Mouse (Mus musculus) kidney, postnatal 4 days (tissue): ENCODE measurements at regions not wholly inside any gene's neighbourhood (a gene's known extent, or its start where the extent isn't known, plus 50 kb on each side); places are given as distances from the start of the nearest gene placed in this dataset.
A peak's percentile ranks its signal among the peaks of the same experiment; 100 is the strongest.

Experiments used
- DNase-seq, 2 experiments: peaks; one replicate each; pipeline ENCODE4 v3.0.0; 2021; ENCODE audit warnings: mixed read lengths in 2 of 2

DNA sequence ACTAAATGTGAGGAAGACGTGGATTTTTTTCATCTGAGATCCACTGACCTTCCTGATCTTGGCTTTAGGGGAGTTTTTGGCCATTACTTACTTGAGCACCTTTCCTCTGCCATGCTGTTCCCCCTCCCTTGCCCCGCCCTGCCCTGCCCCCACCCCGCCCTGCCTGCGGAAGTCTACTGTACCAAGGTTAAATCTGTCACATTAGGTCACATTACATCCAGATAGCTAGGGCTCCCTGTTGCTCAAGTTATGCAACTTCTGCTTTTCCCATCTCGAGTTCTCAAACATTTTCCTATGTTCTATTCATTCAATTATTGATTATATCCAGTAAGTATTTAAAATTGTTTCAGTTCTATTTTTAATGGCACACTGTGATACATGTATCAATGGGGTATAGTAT, 144.7 kb upstream of the Cnot2 start:
- no peak for DNase-seq

DNA sequence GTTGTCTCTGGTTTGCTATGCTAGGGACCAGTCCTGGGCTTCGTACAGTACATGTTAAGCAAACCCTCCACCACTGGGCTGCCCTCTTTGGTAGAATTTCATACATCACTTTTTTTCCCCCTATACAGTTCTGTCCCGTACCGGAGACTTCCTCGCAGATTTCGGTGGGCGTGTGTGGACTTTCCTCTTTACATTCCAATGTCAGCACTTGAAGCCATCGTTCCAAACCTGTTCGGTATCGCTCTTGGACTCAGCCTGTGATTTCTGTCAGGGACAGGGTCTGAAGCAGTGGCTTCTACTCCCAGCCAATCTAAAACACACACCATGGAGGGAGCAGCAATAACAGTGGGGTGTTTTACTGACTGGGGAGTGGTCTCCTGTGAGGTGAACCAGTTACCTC, 140.7 kb upstream of the Cnot2 start:
- DNase-seq, result no peak

DNA sequence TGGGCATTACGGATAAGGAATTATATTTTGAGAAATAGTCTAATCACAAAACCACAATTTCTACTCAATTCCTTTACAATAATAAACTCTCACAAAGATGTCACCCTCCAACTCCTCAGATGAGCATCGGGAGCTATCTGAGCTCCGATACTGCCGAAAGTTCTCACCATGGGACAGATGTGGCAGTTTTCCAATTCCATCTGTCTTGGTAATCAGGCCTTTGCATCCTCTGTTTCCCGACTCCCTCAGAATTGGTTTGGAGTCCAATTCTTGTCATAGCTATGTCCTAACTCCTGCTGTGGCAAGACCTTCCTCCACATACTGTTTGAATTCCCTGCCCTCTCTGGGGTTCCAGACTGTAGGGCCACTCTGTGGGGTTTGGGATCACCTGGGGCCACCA, 138.3 kb upstream of the Cnot2 start:
- no peak for DNase-seq

DNA sequence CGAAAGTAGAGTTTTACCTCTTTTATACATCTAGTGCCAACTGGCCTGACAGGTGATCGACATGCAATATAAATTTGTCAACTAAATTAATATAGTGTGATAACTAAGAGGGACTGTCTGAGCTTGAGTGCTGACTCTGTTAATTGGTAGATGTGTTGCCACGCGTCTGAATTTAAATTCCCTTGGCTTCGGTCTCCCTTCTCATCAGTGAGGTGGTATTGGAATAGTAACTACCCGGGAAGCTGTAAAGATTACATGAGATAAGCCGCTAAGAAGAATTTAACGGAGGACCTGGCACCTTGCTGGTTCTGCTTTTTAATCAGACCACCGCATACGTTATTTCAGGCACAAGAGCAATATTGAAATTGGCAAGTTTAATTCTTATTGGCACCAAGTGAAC, 136.7 kb upstream of the Cnot2 start:
- DNase-seq, result no peak

DNA sequence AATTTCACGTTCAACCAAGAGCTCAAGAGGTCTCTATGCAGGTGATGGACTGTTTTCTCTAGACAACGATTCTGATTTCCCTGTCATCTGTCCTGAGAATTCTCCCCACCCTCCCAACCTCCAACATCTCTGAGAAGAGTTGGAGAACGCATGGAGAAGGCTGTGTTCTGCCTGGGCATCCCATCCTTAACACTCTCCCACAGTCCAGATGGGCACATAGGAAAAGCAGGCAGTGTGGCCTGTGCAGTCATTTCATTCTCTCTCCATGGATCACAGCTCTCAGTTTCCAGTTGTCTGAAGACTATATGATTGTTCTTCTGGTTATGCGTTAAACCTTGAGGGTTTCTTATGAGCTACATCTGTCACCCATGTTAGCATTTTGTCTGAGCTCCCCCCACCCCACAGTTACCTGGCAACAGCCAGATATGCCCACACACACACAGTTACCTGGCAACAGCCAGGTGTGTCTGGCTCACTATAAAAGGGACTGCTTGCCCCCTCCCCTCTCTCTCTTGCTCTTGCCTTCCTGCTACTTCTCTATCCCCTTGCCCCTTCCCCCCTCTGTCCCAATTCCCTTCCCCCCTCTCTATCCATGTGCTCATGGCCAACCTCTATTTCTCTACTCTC, 135.8 kb upstream of the Cnot2 start:
- DNase-seq, result no peak

DNA sequence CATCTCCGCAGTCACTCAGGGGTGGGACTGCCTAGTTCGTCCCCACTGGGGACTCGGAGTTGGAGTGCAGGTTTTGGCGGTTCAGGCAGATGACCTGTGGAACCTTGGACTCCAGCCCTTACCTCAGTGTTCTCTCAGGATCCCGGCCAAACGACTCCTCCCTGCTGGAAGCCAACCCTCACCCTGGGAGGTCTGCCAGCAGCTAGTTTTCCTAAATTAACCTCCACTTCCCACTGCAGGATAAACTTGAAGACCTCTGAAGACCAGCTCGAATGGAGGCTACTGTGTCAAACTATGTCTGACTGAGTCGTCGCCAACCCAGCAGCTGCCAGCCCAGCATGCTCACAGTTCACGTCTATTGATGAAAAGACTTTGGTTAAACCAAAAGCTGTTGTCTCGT, 132.1 kb upstream of the Cnot2 start:
- DNase-seq, result peak; percentile 28 to 43

DNA sequence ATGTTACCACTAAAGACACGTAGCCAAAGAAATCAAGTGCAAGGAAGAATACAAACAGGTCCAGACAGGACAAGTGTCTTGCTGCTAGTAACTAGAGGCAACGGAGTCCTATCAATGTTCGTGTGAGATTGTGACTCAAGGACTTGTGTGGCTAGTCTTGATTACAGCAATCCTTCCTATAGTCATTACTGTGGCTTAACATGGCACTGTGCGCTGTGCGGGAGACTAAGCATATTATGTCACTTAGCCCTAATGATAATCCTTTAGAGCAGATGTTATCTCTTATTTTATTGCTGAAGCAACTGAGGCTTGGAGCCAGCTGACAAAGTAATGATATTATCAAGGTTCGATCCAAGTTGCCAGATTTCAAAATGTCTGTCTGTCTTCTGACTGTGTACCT, 125.7 kb upstream of the Cnot2 start:
- no peak for DNase-seq

DNA sequence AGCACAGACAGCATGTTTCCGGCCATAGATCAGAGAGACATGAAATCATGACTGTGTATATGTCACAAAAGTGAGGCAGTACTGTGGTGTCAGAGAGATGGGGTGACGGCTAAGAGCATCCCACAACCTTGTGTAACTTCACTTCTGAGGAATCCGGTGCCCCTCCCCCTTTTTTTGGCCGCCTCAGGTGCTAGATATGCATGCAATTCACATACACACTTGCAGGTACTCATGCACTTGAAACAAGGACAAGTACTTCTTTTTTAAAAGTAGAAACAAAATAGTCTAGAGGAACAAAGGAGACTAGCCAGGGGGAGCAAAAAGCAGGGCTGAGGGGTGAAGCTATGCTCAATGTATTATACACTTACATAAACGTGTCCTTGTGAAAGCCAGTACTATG, 120.0 kb upstream of the Cnot2 start:
- no peak for DNase-seq

DNA sequence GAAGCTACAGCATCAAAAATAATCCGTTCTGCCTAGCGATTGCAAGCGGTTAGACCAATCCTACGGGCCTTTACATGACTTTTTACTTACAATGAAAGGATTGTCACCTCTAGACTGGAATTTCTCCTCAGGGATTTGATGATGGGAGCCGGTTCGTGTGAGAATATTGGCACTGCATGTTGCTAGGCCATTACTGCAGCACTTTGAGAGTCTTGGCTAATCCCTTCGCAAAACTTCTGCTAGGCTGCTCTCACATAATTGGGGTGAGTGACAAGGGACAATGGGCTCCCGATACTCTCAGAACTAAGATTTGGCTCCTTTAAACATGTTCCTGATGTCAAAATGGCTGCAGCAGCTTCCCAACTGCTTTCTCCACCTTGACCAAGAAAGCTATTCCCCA, 118.4 kb upstream of the Cnot2 start:
- DNase-seq, result no peak

DNA sequence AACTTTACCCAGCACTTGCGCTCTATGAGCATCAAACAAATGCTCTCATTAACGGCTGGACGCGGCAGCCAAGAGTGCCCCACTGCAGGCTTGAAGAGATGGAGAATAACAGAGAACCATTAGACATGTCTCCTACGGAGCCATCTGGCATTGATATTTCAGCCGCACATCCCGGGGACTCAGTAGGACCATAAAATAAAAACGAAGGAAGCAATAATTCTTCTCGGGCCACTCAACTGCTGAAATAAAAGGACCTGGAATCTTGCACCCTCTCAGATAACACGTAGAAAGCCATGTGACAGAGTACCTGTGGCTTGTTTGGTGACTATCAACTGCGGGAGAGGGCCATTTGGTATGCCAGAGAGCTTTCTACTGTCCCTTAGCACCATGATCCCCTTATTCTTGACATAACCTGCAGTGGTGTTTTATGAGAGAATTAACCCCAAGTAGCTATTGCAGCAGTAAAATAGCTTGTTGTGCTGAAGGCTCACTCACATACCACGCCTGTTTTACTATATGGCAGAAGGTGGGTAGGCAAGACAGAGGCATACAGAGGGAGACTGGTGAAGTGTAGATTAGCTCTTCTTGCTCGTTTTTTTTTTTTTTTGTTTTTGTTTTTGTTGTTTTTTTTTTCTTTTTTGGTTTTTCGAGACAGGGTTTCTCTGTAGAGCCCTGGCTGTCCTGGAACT, 116.5 kb upstream of the Cnot2 start:
- no peak for DNase-seq

DNA sequence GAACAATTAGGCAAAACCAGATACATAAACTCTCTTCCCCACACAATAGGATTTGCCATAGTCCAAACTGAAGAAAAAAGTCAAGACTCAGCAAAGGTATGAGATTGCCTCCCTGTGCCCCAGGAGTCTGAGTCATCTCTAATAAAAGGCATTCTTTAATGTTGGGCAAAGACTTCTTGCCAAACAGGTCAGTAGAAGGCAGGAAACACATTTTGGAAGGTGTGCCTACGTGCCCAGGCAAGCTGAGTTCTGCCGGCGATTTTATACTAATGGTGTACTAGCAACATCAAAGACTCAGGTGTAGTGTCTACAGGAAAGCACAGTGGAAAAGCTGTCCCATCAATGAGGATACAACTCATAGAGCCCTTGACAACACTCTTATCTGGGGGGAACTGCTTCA, 112.5 kb upstream of the Cnot2 start:
- DNase-seq, result no peak

DNA sequence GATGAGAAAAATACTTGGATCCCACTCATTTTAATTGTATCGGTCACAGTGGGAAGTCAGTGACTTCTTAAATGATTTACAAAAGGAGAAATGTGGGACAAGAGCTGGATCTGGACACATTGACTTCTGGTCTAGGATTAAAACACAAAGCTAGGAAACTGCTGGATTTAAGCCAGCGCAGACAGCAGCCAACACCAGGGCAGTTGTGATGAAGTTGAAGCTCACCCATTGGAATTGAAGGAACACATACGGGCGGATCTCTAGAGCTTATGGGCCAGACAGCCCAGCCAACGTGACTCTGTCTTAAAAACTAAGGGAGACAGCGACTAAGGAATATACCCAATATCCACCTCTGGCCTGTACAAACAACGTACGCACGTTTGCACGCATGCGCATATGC, 105.4 kb upstream of the Cnot2 start:
- DNase-seq, result peak in 1 of 2 experiments; percentile 6

DNA sequence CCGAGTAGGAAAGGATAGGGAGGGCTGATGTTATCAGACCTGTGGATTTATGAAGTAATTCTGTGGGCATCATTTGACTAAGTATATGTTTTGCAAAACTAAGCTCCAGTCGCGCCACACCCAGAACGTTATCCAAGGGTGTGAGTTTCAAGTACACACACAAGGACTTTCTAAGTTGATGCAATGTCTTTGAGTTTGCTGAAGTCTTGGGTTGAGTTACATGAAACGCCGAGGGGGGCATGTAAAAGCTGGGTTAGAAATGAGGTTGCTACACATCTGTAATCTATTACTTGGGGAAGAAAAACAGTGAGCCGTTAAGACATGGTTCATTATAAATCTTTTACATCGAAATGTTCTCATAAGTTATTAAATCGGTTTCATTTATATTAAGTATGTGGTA, 102.1 kb upstream of the Cnot2 start:
- DNase-seq, result no peak

DNA sequence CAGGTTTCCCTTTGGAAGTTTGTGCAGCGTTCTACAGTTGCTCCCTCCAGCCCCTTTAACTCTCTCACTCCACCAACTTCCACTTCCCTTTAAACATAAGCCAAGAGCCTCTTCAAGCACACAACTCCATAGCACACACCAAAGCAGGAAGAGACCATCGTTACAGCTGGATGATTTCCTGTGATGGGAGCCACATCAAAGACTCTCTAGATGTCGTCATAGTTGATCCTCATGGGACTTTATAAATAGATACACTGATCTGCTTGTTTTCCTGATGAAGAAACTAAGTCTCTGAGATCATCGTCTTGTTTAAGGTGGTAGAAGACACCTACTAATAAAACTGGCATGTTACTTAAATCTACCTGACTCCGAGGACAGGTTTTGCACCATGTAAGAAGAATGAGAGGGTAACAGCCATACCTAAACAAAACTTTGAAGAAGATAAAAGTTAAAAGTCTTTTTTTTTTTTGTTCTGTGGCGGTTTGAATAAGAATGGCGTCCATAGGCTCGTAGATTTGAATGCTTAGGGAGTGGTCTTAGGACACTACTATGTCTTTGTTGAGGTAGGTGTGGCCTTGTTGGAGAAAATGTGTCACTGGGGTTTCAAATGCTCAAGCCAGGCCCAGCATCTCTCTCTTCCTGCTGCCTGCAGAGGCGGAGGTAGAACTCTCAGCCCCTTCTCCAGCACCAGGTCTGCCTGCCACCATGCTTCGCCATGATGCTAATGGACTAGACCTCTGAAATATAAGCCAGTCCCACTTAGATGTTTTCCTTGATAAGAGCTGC, 97.8 kb upstream of the Cnot2 start:
- no peak for DNase-seq

DNA sequence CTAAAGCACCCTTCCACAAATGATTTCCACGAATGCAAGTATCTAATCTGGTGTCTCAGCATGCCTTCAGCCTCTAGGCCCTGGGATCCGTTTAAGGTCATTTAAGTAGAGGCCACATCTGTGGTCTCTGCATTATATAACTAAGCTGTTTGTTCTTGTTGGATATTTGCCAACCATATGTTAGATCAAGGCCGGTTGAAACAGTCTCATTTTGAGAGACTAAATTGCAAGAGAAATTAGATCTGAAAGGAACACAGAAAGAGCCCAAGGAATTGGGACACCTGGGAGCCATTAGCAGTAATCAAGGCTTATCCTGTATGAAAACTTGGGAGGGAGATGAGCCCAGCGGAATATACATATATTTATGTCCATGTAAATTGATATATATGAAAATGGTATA, 96.6 kb upstream of the Cnot2 start:
- DNase-seq, result no peak

DNA sequence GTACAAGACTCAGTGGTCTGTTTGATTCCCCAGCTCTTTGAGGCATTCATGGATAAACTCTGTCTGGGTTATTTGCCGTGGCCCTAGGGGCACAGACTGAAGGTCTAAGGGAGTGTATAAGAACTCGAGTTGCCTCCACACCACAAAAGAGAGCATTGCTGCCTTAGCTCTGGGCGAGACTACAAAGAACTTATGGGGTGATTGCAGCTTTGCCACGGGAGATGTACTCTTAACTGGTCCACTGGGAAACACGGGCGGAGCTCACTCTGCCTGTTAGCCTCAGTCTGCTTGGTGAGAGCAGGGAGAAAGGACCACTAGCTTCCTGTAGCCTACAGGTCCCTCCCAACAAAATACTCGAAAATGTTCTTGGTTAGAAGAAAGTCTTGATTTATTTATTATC, 93.9 kb upstream of the Cnot2 start:
- DNase-seq, result no peak

DNA sequence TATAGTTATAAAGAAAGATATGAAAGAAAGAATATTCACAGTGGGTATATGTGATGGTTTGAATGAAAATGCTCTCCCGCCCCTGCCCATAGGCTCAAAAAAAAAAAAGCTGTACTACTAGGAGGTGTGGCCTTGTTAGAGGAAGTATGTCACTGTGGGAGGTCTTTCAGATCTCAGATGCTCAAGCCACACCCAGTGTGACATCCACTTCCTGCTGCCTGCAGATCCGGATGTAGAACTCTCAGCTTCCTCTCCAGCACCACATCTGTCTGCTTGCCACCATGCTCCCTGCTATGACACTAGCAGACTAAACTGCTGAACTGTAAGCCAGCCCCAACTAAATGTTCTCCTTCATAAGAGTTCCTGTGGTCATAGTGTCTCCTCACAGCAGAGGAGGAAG, 93.0 kb upstream of the Cnot2 start:
- DNase-seq, result peak in 1 of 2 experiments; percentile 8

DNA sequence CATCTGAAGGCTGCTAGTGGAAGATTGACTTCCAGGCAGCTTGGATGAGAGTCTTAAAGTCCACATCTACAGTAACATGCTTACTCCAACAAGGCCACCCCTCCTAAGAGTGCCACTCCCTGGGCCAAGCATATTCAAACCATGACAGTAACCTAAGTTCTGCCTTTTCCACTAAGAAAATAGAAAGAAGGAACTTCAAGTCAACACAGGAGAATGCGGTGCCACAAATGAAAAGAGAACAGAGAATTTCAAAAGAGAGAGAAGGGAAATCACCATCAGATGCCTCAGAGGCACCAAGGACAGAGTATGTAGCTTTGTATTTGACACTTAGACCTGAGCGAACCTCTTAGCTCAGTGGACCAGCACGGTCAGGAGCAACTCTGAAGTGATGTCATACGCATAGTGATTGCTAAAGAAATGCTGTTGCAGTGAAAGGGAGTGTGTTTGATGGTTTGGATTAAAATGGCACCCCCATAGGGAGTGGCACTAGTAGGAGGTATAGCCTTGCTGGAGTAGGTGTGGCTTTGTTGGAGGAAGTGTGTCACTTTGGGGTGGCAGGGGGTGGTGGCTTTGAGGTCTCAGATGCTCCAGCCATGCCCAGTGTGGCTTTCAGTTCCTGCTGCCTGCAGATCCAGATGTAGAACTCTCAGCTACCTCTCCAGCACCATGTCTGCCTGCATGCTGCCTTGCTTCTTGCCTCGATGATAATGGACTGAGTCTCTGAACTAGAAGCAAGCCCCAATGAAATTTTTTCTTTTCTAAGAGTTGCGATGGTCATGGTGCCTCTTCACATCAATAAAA, 77.1 kb upstream of the Cnot2 start:
- no peak for DNase-seq

DNA sequence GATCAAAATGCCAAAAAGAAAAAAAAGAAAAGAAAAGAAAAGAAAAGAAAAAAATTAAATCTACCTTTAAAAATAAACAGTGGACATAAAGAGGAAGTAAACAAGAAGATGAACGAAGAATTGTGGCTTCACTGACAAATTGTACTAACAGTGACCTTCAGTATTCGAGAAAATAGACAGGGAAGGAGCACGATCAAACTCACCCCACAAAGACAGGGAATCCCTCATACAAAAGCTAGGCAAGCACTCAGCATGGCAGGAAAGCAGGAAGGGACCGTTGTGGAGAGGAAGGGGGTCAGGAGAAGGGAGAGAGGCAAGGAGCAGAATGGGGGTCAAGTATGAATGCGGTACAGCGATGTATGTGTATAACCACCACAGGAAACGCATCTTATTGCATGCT, 74.6 kb upstream of the Cnot2 start:
- DNase-seq, result no peak

DNA sequence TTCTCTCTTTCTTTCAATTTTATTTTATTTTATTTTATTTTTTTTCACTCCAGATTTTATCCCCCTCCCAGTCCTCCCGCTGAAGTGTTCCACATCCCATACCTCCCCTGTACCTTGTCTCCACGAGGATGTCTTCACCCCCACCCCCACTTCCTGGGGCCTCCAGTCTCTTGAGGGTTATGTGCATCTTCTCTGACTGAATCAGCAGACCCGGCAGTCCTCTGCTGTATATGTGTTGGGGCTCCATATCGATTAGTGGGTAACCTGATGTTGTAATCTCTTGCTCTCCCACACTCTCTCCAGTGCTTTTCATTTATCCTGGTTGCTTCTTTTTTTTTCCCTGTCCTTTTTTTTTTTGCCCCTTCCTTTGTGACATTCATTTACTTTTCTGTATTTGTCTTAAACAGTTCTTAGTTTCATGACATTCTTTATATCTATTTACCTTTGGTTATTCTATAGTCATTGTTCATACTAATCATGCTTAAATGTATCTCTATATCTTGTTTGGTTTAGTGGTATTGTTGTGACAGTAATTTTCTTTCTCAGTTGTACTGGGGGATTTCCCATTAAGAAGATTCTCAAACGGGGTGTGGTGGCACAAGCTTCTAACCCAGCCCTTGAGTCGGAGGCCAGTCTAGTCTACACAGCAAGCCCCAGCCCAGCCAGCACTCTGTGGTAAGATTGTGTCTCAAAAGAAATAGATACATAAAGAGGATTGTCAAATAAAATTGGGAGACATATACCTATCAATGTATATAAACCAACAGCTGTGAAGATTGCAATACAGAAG, 73.9 kb upstream of the Cnot2 start:
- DNase-seq, result no peak

DNA sequence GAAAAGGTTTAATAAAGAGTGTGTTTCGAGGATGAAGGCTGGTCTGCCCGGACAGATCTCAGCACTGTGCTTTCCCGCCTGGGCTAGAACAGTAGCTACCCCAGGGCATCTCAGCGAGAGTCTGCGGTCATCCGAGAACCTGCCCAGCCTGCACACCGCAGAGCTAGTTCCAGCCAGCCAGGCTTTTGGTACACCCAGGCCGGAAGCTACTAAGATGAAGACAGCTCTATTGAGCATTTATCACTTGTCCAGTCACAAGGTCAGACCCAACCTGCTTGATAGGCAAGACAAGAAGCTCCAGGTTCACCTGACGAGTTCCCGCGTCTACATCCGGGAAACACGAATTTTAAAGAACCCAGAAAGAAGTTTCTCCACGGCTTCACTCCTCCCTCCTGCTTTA, 72.8 kb upstream of the Cnot2 start:
- no peak for DNase-seq

DNA sequence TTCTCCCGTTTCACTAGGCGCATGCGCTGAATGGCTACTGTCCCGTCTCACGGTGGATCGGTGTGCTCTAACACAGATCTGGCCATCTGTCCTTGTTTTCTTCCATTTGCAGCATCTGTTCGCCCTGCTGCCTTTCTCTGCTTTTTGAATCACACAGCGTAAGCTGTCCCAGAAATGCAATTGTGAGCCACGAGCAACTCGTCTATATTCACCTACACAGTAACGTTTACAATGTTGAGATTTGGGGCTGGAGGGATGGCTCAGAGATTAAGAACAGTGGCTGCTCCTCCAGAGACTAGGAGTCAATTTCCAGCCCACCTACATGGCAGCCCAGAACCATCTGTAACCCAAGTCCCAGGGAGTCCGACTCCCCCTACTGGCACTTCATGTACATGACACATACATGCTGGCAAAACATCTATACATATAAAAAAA, 72.2 kb upstream of the Cnot2 start:
- no peak for DNase-seq

DNA sequence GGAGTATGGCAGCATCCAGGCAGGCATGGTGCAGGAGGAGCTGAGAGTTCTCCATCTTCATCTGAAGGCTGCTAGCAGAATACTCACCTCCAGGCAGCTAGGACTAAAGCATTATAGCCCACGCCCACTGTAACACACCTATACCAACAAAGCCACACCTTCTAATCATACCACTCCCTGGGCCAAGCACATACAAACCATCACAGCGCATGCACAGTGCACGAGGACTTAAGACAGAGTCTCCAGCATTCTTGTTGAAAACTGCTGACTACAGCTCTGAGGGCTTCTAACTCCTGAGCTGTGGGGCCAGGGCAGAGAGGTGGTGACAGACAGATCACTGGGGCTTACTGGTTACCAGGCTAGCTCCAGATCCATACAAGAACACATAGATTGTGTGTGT, 68.0 kb upstream of the Cnot2 start:
- no peak for DNase-seq
